Mouse (Mus musculus): Measurements from ENCODE around the gene Sumo2. TPM values are rescaled to one million over a fixed set of nuclear protein-coding genes. Genes with fewer than 3 reads are reported as not detected.

Gene Sumo2
- total and polyA plus RNA-seq, 3 experiments = 556 to 653 TPM; not detected in 1

DNA sequence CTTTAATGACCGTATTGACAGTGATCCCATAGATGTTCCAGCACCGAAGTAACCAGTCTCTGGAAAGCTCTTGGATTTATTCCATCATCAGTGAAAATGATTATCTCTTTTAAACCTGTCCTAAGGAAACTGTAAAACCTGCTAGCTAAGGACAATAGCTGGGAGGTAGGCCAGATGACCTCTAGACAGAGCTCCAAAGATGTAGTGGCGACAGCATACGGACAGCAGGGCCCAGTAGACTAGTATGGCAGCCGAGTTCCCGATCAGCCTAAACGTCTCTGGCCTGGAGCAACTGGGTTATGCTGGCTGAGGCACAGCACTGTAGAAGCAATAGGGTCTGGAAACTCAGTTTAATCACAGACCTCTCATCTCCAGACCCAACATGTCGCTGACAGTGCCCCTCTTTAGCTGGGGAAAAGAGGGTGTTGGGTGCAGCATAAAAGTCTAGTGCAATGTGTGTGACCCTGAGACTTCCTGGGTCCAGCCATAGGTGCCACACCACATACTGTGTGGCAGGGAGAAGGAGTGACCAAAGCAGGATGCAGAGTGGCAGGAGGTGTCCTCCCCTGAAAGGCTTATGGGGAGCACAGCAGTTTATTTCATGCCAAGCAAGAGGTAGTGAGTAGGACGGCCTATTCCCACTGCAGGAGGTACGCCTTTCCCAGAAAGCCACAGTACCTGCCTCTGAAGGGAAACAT lies 48.4 kb upstream of the Sumo2 start:
- H3K79me2 ChIP-seq (ENCODE audit: control insufficient read depth, insufficient read depth, low read length, poor library complexity) = no peaks in the 10 kb centered on the region
- no peak overlapping the region for H3K27ac ChIP-seq (ENCODE audit: control insufficient read depth, low read depth, low read length)
- H3K9ac ChIP-seq (ENCODE audit: control insufficient read depth, low read depth, low read length, poor library complexity, severe bottlenecking) = no peak overlapping the region
- H3K27me3 ChIP-seq (ENCODE audit: control insufficient read depth in 1 of 2, insufficient read depth in 2 of 2, low read length in 2 of 2) = no peaks in the 10 kb centered on the region
- H3K36me3 ChIP-seq (ENCODE audit: control insufficient read depth in 1 of 2, insufficient read depth in 2 of 2, low read length in 2 of 2) = peaks cover 0 to 14% of the 10 kb centered on the region in 2 experiments; a peak in 2 of 4 replicates
- no peak for DNase-seq (ENCODE audit: low read depth, low spot score)
- H3K4me1 ChIP-seq (ENCODE audit: control insufficient read depth in 1 of 2, insufficient read depth in 2 of 2, low read length in 2 of 2) = no peaks in the 10 kb centered on the region
- H3K4me3 ChIP-seq (ENCODE audit: control insufficient read depth in 1 of 2, insufficient read depth in 1 of 2, low read depth in 2 of 2, low read length in 2 of 2) = no peak overlapping the region
- TF ChIP-seq POLR2AphosphoS5 (IDR thresholded peaks at IDR 0.05; ENCODE audit: borderline replicate concordance, low read depth, low read length) = peak; percentile 74; the same call in 1 of the 2 replicates
- TF ChIP-seq POLR2AphosphoS2 (IDR thresholded peaks at IDR 0.05; ENCODE audit: low read length) = peak; percentile 83
- peak; percentile 75 for TF ChIP-seq ZMIZ1 (IDR thresholded peaks at IDR 0.05; ENCODE audit: low read depth, low read length)
- no peak; the same call in 1 of the 2 replicates for TF ChIP-seq CHD2 (IDR thresholded peaks at IDR 0.05; ENCODE audit: low read length)
- no peak for TF ChIP-seq RAD21 (IDR thresholded peaks at IDR 0.05; ENCODE audit: low read depth, low read length)
- no peaks in the 10 kb centered on the region for H3K9me3 ChIP-seq (replicated peaks; ENCODE audit: insufficient read depth, low read length)

DNA sequence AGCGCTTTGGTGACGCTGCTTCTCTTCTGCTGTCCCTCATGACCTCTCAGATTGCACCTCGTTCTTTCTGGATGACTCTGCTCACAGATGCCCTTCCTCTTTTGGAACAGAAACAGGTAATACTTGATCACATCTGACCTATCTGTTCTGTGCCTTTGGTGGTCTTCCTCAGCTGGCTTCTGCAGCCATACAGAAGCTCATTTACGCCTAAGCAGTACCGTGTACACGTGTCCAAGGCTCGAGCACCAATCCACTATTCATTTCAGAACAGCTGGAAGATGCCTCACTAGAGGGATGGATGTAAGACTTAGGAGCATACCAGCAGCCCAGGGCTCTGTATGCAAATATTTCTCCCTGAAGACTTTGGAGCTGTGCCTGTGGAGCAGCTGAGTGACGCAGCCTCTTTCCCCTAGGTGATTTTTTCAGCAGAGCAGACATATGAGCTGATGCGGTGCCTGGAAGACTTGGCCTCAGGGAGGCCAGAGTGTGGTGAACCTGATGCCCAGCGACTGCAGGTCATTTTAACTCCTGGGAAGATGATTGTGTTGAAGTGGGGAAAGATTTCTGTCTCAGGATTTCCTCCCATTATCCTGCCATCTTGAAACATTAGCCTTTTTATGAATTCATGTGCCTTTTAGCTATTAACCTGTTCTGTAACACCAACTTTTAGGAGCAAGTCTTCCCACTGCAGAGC lies 47.0 kb upstream of the Sumo2 start:
- TF ChIP-seq GATA1 (IDR thresholded peaks at IDR 0.05; ENCODE audit: low read depth, low read length) (no peak), HCFC1 (IDR thresholded peaks at IDR 0.05; ENCODE audit: low read depth, low read length) (no peak), TCF12 (IDR thresholded peaks at IDR 0.05; ENCODE audit: low read depth, low read length) (no peak), E2F4 (IDR thresholded peaks at IDR 0.05; ENCODE audit: borderline replicate concordance, low read depth, low read length) (no peak), USF2 (IDR thresholded peaks at IDR 0.05; ENCODE audit: borderline replicate concordance in 1 of 2, insufficient read depth in 1 of 2, low read depth in 1 of 2, low read length in 2 of 2) (no peak), USF1 (IDR thresholded peaks at IDR 0.05; ENCODE audit: low read depth, low read length) (no peak), POLR2AphosphoS2 (IDR thresholded peaks at IDR 0.05; ENCODE audit: low read length) (peak; percentile 52; the same call in 1 of the 2 replicates), ZC3H11A (IDR thresholded peaks at IDR 0.05; ENCODE audit: low read depth, low read length) (no peak), SMC3 (IDR thresholded peaks at IDR 0.05; ENCODE audit: low read depth, low read length) (0 out of 2 replicates have a peak, but pooled peaks have one; percentile 18), POLR2A (IDR thresholded peaks at IDR 0.05; ENCODE audit: control insufficient read depth in 1 of 2, insufficient read depth in 1 of 2, low read depth in 1 of 2, low read length in 2 of 2, poor library complexity in 1 of 2) (peak in 1 of 2 experiments; percentile 64; a peak in 2 of 4 replicates), POLR2AphosphoS5 (IDR thresholded peaks at IDR 0.05; ENCODE audit: borderline replicate concordance, low read depth, low read length) (0 out of 2 replicates have a peak, but pooled peaks have one; percentile 18), MEF2A (IDR thresholded peaks at IDR 0.05; ENCODE audit: extremely low read depth, insufficient replicate concordance, low read depth, low read length, poor library complexity, severe bottlenecking) (no peak)
- Histone ChIP-seq H3K4me1 (ENCODE audit: control insufficient read depth in 1 of 2, insufficient read depth in 2 of 2, low read length in 2 of 2) (no peaks in the 10 kb centered on the region), H3K27ac (ENCODE audit: control insufficient read depth, low read depth, low read length) (no peak overlapping the region), H3K4me3 (ENCODE audit: control insufficient read depth in 1 of 2, insufficient read depth in 1 of 2, low read depth in 2 of 2, low read length in 2 of 2) (no peak overlapping the region), H3K79me2 (ENCODE audit: control insufficient read depth, insufficient read depth, low read length, poor library complexity) (no peaks in the 10 kb centered on the region), H3K9me3 (replicated peaks; ENCODE audit: insufficient read depth, low read length) (no peaks in the 10 kb centered on the region), H3K27me3 (ENCODE audit: control insufficient read depth in 1 of 2, insufficient read depth in 2 of 2, low read length in 2 of 2) (no peaks in the 10 kb centered on the region), H3K36me3 (ENCODE audit: control insufficient read depth in 1 of 2, insufficient read depth in 2 of 2, low read length in 2 of 2) (peaks cover 0 to 14% of the 10 kb centered on the region in 2 experiments; a peak in 2 of 4 replicates), H3K9ac (ENCODE audit: control insufficient read depth, low read depth, low read length, poor library complexity, severe bottlenecking) (no peak overlapping the region)
- no peak for DNase-seq (ENCODE audit: low read depth, low spot score)

Measured in MEL (cell line).